Mouse (Mus musculus) left cerebral cortex, postnatal 14 days (tissue): ENCODE measurements around the gene S100a7a. TPM values are rescaled to one million over a fixed set of nuclear protein-coding genes. Genes with fewer than 3 reads are reported as not detected.
A peak's percentile ranks its signal among the peaks of the same experiment; 100 is the strongest.

Experiments used
- DNase-seq, 2 experiments: peaks; one replicate each; pipeline ENCODE4 v3.0.0; 2021 to 2022; ENCODE audit warnings: low spot score in 2 of 2, mixed read lengths in 1 of 2
- intact Hi-C: fragments of 180-260 bp; cut with DNase I; formaldehyde crosslinking; loops from one replicate; pipeline ENCODE4 v1.15.1; 2025
- long read RNA-seq, 2 experiments: library from polyadenylated mRNA; stranded (forward); transcript quantifications; one replicate each; pipeline ENCODE4 v2.0.0; 2021
- total RNA-seq, 2 experiments: library from RNA; stranded (reverse); gene quantifications; 2 replicates each; pipeline ENCODE4 v1.2.3; 2021

The S100a7a gene
- 1 to 10 TPM; 1.0 to 1.5 TPM for total RNA-seq
- long read RNA-seq, experiment 1, partial matches to known transcripts, result 0 of 1 reads
- long read RNA-seq, experiment 1, other reads (novel, unspliced or antisense), result 1 of 1 reads
- long read RNA-seq, experiment 2, partial matches to known transcripts, result 1 of 3 reads
- long read RNA-seq, experiment 2, other reads (novel, unspliced or antisense), result 2 of 3 reads

- no peak for DNase-seq
- intact Hi-C loops, result loop anchor here (1.0 to 5.0 kb wide), 3 partner anchors 67 to 162 kb away; partner anchors contain the start of genes Chtop and Snapin
Observed at GRCm38 (mm10) chr3:90653717-90654116, at the start of gene S100a7a. S100a7a (plus strand) TSS chr3:90654017.

GRCm38 (mm10) chr3:90604416-90604815 is 49.4 kb upstream of the S100a7a start:
- DNase-seq, result peak in 1 of 2 experiments; percentile 35

GRCm38 (mm10) chr3:90605049-90605448 is 48.8 kb upstream of the S100a7a start:
- intact Hi-C loops, result no loop called here
- no peak for DNase-seq

More at GRCm38 (mm10) chr3:90604416-90604815, 49.4 kb upstream of the S100a7a start:
- intact Hi-C loops, result no loop called here

- DNase-seq, result no peak
- intact Hi-C loops, result no loop called here
Observed at GRCm38 (mm10) chr3:90605736-90606135, 48.1 kb upstream of the S100a7a start.

GRCm38 (mm10) chr3:90606185-90606584 is 47.6 kb upstream of the S100a7a start:
- no peak for DNase-seq
- intact Hi-C loops, result no loop called here

GRCm38 (mm10) chr3:90607361-90607760 is 46.5 kb upstream of the S100a7a start:
- no peak for DNase-seq
- intact Hi-C loops, result no loop called here

- intact Hi-C loops, result no loop called here
- no peak for DNase-seq
Observed at GRCm38 (mm10) chr3:90608223-90608622, 45.6 kb upstream of the S100a7a start, which contains the start of gene S100a5. S100a5 (plus strand) TSS chr3:90608523.

GRCm38 (mm10) chr3:90609102-90609501 is 44.7 kb upstream of the S100a7a start:
- intact Hi-C loops, result no loop called here
- no peak for DNase-seq

GRCm38 (mm10) chr3:90611494-90611893 is 42.3 kb upstream of the S100a7a start:
- intact Hi-C loops, result no loop called here
- no peak for DNase-seq

- intact Hi-C loops, result loop anchor here (2.0 kb wide), 1 partner anchor 25 kb away; no protein-coding TSS in a partner anchor
- peak in 1 of 2 experiments; percentile 66 for DNase-seq
Observed at GRCm38 (mm10) chr3:90612061-90612460, 41.8 kb upstream of the S100a7a start.

GRCm38 (mm10) chr3:90612728-90613291 is 41.0 kb upstream of the S100a7a start, which contains the start of gene S100a6:
S100a6 (plus strand) TSS chr3:90612882.
- DNase-seq, result peak; percentile 63 to 75
- intact Hi-C loops, result loop anchor here (2.0 kb wide), 1 partner anchor 26 kb away; no protein-coding TSS in a partner anchor

- intact Hi-C loops, result loop anchor here (2.0 kb wide), 2 partner anchors 27 to 123 kb away; partner anchors contain the start of gene Snapin
- DNase-seq, result no peak
Observed at GRCm38 (mm10) chr3:90613461-90614147, 40.2 kb upstream of the S100a7a start.

GRCm38 (mm10) chr3:90614148-90614530 is 39.7 kb upstream of the S100a7a start:
- intact Hi-C loops, result loop anchor here (2.0 kb wide), 1 partner anchor 123 kb away; the partner anchor contains the start of gene Snapin
- no peak for DNase-seq

- intact Hi-C loops, result loop anchor here (2.0 to 5.0 kb wide), 2 partner anchors 87 to 124 kb away; partner anchors contain the start of genes S100a14 and Snapin
Observed at GRCm38 (mm10) chr3:90614611-90615251, 39.1 kb upstream of the S100a7a start.

GRCm38 (mm10) chr3:90615415-90615814 is 38.4 kb upstream of the S100a7a start:
- DNase-seq, result peak; percentile 76 to 84

More at GRCm38 (mm10) chr3:90614611-90615251, 39.1 kb upstream of the S100a7a start:
- DNase-seq, result no peak

GRCm38 (mm10) chr3:90615911-90616310 is 37.9 kb upstream of the S100a7a start:
- no peak for DNase-seq
- intact Hi-C loops, result loop anchor here (2.0 to 5.0 kb wide), 2 partner anchors 89 to 125 kb away; partner anchors contain the start of genes S100a14 and Snapin

More at GRCm38 (mm10) chr3:90615415-90615814, 38.4 kb upstream of the S100a7a start:
- intact Hi-C loops, result loop anchor here (2.0 to 5.0 kb wide), 2 partner anchors 88 to 125 kb away; partner anchors contain the start of genes S100a14 and Snapin

GRCm38 (mm10) chr3:90617586-90617985 is 36.2 kb upstream of the S100a7a start:
- intact Hi-C loops, result loop anchor here (5.0 kb wide), 1 partner anchor 90 kb away; the partner anchor contains the start of gene S100a14
- DNase-seq, result no peak

- DNase-seq, result no peak
- intact Hi-C loops, result no loop called here
Observed at GRCm38 (mm10) chr3:90621552-90621951, 32.3 kb upstream of the S100a7a start.

- peak; percentile 66 to 71 for DNase-seq
- intact Hi-C loops, result no loop called here
Observed at GRCm38 (mm10) chr3:90623435-90624071, 30.3 kb upstream of the S100a7a start.
